Mouse (Mus musculus) C2C12 (cell line): ENCODE measurements around the gene Dazap2.

Experiments used
- CTCF ChIP-seq: IDR thresholded peaks from one replicate; pipeline ENCODE4 v1.5.1; 2011; ENCODE audit not compliant: control insufficient read depth, insufficient read depth, insufficient read length
- FOSL1 ChIP-seq: IDR thresholded peaks from one replicate; pipeline ENCODE4 v1.8.0; 2011; ENCODE audit warnings: mild to moderate bottlenecking, low read length; ENCODE audit not compliant: poor library complexity, insufficient read depth, severe bottlenecking
- MAX ChIP-seq: IDR thresholded peaks from one replicate; pipeline ENCODE4 v1.6.1; 2011; ENCODE audit warnings: mild to moderate bottlenecking, control low read depth
- MYOD1 ChIP-seq: IDR thresholded peaks from one replicate; pipeline ENCODE4 v1.6.1; 2011; ENCODE audit warnings: low read depth; ENCODE audit not compliant: control insufficient read depth, insufficient read length
- MYOG ChIP-seq: IDR thresholded peaks from one replicate; pipeline ENCODE4 v1.6.1; 2011; ENCODE audit not compliant: control insufficient read depth, insufficient read length; ENCODE audit errors: extremely low read depth
- USF1 ChIP-seq: IDR thresholded peaks from one replicate; pipeline ENCODE4 v1.6.1; 2011; ENCODE audit warnings: low read depth, mild to moderate bottlenecking, control low read depth, moderate library complexity

DNA sequence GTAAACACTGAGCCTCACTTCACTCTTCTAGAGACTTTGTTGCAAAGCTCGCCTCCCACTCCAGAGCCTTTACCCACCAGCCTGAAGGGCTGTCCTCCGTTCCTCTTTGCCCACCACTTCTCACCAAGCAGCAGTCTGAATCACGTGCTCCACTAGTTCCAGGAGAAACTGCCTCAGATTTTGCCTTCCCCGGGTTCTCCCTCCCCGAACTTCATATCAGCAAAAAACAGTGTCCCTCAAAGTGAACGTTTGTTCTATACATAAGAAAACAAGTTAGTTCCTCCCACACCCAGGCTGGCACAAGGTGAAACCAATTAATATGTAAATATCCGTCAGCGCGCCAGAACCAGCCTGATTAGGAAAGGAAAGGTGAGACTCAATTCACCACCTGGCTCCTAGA lies 20.1 kb downstream of the Dazap2 start:
- TF ChIP-seq CTCF (no peak), MAX (no peak), FOSL1 (no peak), MYOG (no peak), USF1 (no peak), MYOD1 (no peak)
